Mouse (Mus musculus) lung, embryonic 14.5 days (tissue): Measurements from ENCODE around the gene Prss3. TPM values are rescaled to one million over a fixed set of nuclear protein-coding genes. Genes with fewer than 3 reads are reported as not detected.
"Not testable (repeated sequence)": the region's sequence is repeated elsewhere in the genome, so short reads cannot be mapped to it uniquely, and the experiment has no call there.

Experiments used
- ATAC-seq: fragments of 200-750 bp; cut with Nextera tagmentation; 2 replicates; pipeline ENCODE4 v1.8.0; 2017; ENCODE audit warnings: mild to moderate bottlenecking, moderate TSS enrichment, moderate library complexity; ENCODE audit not compliant: insufficient read depth
- DNase-seq: peaks from one replicate; pipeline ENCODE4 v3.0.0-alpha.2; 2015
- H3K27ac ChIP-seq: fragments of 300-500 bp; sonication (generic); 2 replicates; pipeline ENCODE4 v1.5.1; 2014; ENCODE audit warnings: low read depth, mild to moderate bottlenecking, moderate library complexity
- H3K27me3 ChIP-seq: fragments of 300-500 bp; sonication (generic); 2 replicates; pipeline ENCODE4 v1.6.1; 2014; ENCODE audit warnings: low read length, control low read depth; ENCODE audit not compliant: insufficient read depth
- H3K36me3 ChIP-seq: fragments of 300-500 bp; sonication (generic); 2 replicates; pipeline ENCODE4 v1.6.1; 2014; ENCODE audit warnings: control low read depth; ENCODE audit not compliant: insufficient read depth
- H3K4me1 ChIP-seq: fragments of 300-500 bp; sonication (generic); 2 replicates; pipeline ENCODE4 v1.6.1; 2014; ENCODE audit warnings: antibody characterized with exemption, control low read depth; ENCODE audit not compliant: insufficient read depth
- H3K4me2 ChIP-seq: fragments of 300-500 bp; sonication (generic); 2 replicates; pipeline ENCODE4 v1.6.1; 2014; ENCODE audit warnings: mild to moderate bottlenecking
- H3K4me3 ChIP-seq: fragments of 300-500 bp; sonication (generic); 2 replicates; pipeline ENCODE4 v1.5.1; 2014; ENCODE audit warnings: low read depth, low read length
- H3K9ac ChIP-seq: fragments of 300-500 bp; sonication (generic); 2 replicates; pipeline ENCODE4 v1.6.1; 2014
- H3K9me3 ChIP-seq: fragments of 300-500 bp; sonication (generic); 2 replicates; pipeline ENCODE4 v1.6.1; 2016; ENCODE audit warnings: low read depth, low read length, control low read depth
- CTCF ChIP-seq: IDR thresholded peaks from 2 replicates; pipeline ENCODE4 v1.5.1; 2016; ENCODE audit warnings: antibody characterized with exemption, low read depth
- WGBS: fragments of 180-500 bp; shearing (Covaris S2); extraction: QIAGEN DNeasy Blood & Tissue Kit; methylation state at CpG from one replicate; pipeline ENCODE4 v1.1.7; 2014; 5-methylcytosine and 5-hydroxymethylcytosine counted together
- polyA plus RNA-seq: library from polyadenylated mRNA; unstranded; fragments of >200 nt; fragmentation: Nextera tagmentation; extraction: Ambion mirVana; gene quantifications from 2 replicates; pipeline ENCODE4 v1.2.1, GENCODE M21; 2014

Prss3 gene
- not detected in 2 replicates for polyA plus RNA-seq

DNA sequence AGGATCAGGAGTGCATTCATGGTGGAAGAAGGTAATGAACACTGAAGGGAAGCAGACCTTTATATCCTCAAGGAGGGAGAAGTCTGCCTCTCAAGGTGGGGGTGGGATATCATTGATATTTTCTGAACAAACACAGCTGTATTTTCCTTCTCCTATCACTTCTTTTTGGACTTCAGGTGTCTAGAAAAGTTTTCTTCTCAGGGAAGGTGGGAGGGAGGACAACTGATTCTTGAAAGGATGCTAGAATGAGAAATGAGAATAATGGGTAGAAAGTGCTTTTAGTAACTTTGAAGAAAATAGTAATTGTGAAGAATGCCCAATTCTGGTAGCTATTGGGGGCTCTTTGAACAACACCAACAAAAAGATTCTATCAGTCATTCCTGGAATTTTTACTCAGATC is at the start of gene Prss3:
Gene Prss3 (minus strand): TSS at position 101 of the 400 bp plus-strand sequence.
- not testable (repeated sequence) for DNase-seq, H3K36me3 ChIP-seq, H3K4me1 ChIP-seq, H3K4me2 ChIP-seq, H3K27ac ChIP-seq, H3K9me3 ChIP-seq, H3K4me3 ChIP-seq, ATAC-seq, H3K9ac ChIP-seq, H3K27me3 ChIP-seq

DNA sequence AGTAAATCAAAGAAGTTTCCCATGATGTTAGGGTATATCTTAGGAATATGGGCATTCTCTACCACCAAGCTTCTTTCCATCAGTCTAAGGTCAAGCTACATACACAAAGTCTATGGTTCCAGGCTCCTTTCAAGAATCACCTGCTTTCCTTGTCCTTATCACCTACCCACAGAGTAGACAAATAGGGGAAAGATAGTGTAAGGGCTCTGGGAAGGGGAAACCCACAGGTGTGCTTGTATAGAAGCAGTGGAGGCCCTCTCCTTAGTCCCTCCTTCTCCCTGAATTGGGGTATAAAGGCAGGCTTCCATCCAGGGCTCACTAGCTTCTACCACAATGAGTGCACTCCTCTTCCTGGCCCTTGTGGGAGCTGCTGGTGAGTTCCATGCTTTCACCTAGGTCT is 14.6 kb upstream of the Prss3 start, which contains the start of gene Gm5771:
Gene Gm5771 (plus strand): TSS at position 301 of the 400 bp plus-strand sequence.
- ATAC-seq, DNase-seq, H3K4me3 ChIP-seq, H3K4me1 ChIP-seq, H3K27me3 ChIP-seq, H3K27ac ChIP-seq, H3K9ac ChIP-seq, H3K4me2 ChIP-seq, H3K36me3 ChIP-seq, H3K9me3 ChIP-seq: not testable (repeated sequence)

DNA sequence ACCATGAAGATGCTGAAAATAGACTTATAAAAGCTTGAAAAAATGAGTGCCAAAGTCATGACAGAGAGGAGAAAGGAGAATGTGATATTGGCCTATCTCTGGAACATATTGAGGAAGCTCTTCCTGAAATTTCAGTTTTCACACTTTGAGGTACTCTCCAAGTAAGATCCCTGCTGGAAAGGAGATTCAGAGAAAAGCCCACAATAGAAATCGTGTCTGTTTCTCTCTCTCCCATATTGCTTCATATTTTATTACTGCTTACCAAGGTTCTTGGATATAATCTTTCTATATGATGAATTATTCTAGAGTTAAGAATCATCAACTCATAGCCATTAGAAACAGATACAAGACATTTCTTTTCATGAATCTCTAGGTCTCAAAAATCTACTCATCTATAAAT is 14.2 kb upstream of the Prss3 start:
- H3K27ac ChIP-seq, H3K9me3 ChIP-seq, H3K4me1 ChIP-seq, H3K27me3 ChIP-seq, DNase-seq, H3K9ac ChIP-seq, H3K4me3 ChIP-seq, H3K4me2 ChIP-seq, H3K36me3 ChIP-seq, ATAC-seq: not testable (repeated sequence)
- 46% methylated on average over 1 of the region's 1 CpGs for WGBS

DNA sequence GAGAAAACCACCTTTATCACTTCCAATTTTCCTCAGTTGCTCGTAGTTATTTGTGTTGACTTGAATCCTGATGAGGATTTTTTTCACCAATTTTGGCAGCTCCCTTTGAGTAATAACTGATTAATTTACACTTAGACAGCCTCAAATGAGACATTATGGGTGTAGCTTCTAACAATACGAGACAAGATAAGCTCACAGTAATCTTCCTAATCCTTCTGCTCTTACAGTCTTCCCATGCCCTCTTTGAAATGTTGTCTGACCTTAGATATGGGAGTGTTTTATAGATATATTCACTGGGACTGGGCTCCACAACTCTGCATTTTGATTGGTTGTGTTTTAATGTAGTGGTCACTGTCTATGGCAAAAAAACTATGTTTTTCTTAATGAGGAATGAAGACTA is 9.3 kb upstream of the Prss3 start:
- no peak overlapping the region for H3K9ac ChIP-seq
- no peak overlapping the region for H3K4me2 ChIP-seq
- H3K4me3 ChIP-seq, result no peak overlapping the region
- H3K9me3 ChIP-seq, result no peaks in the 10 kb centered on the region
- no peaks in the 10 kb centered on the region for H3K4me1 ChIP-seq
- TF ChIP-seq CTCF, result no peak
- H3K36me3 ChIP-seq, result no peaks in the 10 kb centered on the region
- DNase-seq (no peak), ATAC-seq (no peak)
- H3K27me3 ChIP-seq, result no peaks in the 10 kb centered on the region
- no peak overlapping the region for H3K27ac ChIP-seq
- WGBS, result 57% methylated on average over 2 of the region's 2 CpGs

GRCm38 (mm10) chr6:41373772-41374171 is 3.7 kb downstream of the Prss3 start:
- H3K4me3 ChIP-seq, H3K27me3 ChIP-seq, H3K4me1 ChIP-seq, H3K4me2 ChIP-seq, ATAC-seq, DNase-seq, H3K27ac ChIP-seq, H3K36me3 ChIP-seq, H3K9me3 ChIP-seq, H3K9ac ChIP-seq: not testable (repeated sequence)
- 87% methylated on average over 2 of the region's 2 CpGs for WGBS

GRCm38 (mm10) chr6:41353932-41354331 is 23.5 kb downstream of the Prss3 start, which contains the start of gene Try10:
TSS of gene Try10 (plus strand) at chr6:41354105.
- Histone ChIP-seq H3K4me2 (no peak within 1 kb of the TSS), H3K27me3 (no peaks in the 10 kb centered on the region)
- 72% methylated on average over 2 of the region's 2 CpGs for WGBS

More at GRCm38 (mm10) chr6:41353932-41354331, 23.5 kb downstream of the Prss3 start, which contains the start of gene Try10:
- Histone ChIP-seq H3K4me1 (no peaks in the 10 kb centered on the region), H3K9ac (no peak within 1 kb of the TSS), H3K4me3 (no peak within 1 kb of the TSS), H3K36me3 (no peaks in the 10 kb centered on the region), H3K9me3 (no peaks in the 10 kb centered on the region), H3K27ac (no peak within 1 kb of the TSS)
- no peak for ATAC-seq
- DNase-seq, result no peak
- TF ChIP-seq CTCF, result no peak

Other genes with a start within 250 kb of the Prss3 start
- gene Try4, start 75.4 kb downstream of the Prss3 start, polyA plus RNA-seq, result not detected in 2 replicates
- gene Try5, start 60.8 kb downstream of the Prss3 start, polyA plus RNA-seq, result not detected in 2 replicates
- not detected in 2 replicates for gene Try10, start 23.6 kb downstream of the Prss3 start, polyA plus RNA-seq
- not detected in 2 replicates for gene Gm5771, start 14.7 kb upstream of the Prss3 start, polyA plus RNA-seq
- not detected in 2 replicates for gene Gm10334, start 68.5 kb upstream of the Prss3 start, polyA plus RNA-seq
- gene Prss1, start 81.3 kb upstream of the Prss3 start, polyA plus RNA-seq, result not detected in 2 replicates
- gene Prss2, start 144.1 kb upstream of the Prss3 start, polyA plus RNA-seq, result not detected in 2 replicates
- gene Ephb6, start 227.8 kb upstream of the Prss3 start, polyA plus RNA-seq, result 11.3 and 12.9 TPM in 2 replicates